Mouse (Mus musculus) right cerebral cortex, postnatal 14 days (tissue): ENCODE measurements around the gene Ptpn1.

Experiments
- DNase-seq: peaks from one replicate; pipeline ENCODE4 v3.0.0; 2022

The Ptpn1 gene

GRCm38 (mm10) chr2:168019201-168019715 lies 87.4 kb downstream of the Ptpn1 start:
- peak; percentile 35 for DNase-seq

GRCm38 (mm10) chr2:168023763-168024402 lies 92.0 kb downstream of the Ptpn1 start:
- DNase-seq: no peak

- peak; percentile 72 for DNase-seq
These were observed 93.3 kb downstream of the Ptpn1 start for GRCm38 (mm10) chr2:168025174-168025573.

- DNase-seq: no peak
These were observed 94.0 kb downstream of the Ptpn1 start for GRCm38 (mm10) chr2:168025882-168026281.

GRCm38 (mm10) chr2:168026467-168026866 lies 94.6 kb downstream of the Ptpn1 start:
- no peak for DNase-seq

- no peak for DNase-seq
These were observed 96.5 kb downstream of the Ptpn1 start for GRCm38 (mm10) chr2:168028376-168028775.
